Mouse (Mus musculus) lung, postnatal 36 days (tissue): ENCODE measurements around the gene Usp17la.
"Not testable (repeated sequence)": the region's sequence is repeated elsewhere in the genome, so short reads cannot be mapped to it uniquely, and the experiment has no call there.

ENCODE experiments used
- DNase-seq: peaks from one replicate; pipeline ENCODE4 v3.0.0; 2022; ENCODE audit warnings: mixed read lengths

Usp17la gene

GRCm38 (mm10) chr7:104856709-104857108, at the start of gene Usp17la:
TSS of gene Usp17la (plus strand) at chr7:104857009.
- not testable (repeated sequence) for DNase-seq

GRCm38 (mm10) chr7:104810335-104810734, 46.5 kb upstream of the Usp17la start:
- DNase-seq = not testable (repeated sequence)

- DNase-seq = no peak
These were observed 14.3 kb upstream of the Usp17la start, which contains the start of gene Usp17lb for GRCm38 (mm10) chr7:104842503-104842902. TSS of gene Usp17lb (minus strand) at chr7:104842603.

- DNase-seq = no peak
These were observed 13.0 kb upstream of the Usp17la start for GRCm38 (mm10) chr7:104843731-104844287.

GRCm38 (mm10) chr7:104851546-104851945, 5.3 kb upstream of the Usp17la start:
- not testable (repeated sequence) for DNase-seq

- no peak for DNase-seq
These were observed 1.5 kb upstream of the Usp17la start for GRCm38 (mm10) chr7:104855248-104855750.

- DNase-seq = no peak
These were observed 874 bp downstream of the Usp17la start for GRCm38 (mm10) chr7:104857683-104858082.

- no peak for DNase-seq
These were observed 4.6 kb downstream of the Usp17la start for GRCm38 (mm10) chr7:104861381-104861780.

GRCm38 (mm10) chr7:104877731-104878130, 20.9 kb downstream of the Usp17la start, which contains the start of gene Olfr665:
TSS of gene Olfr665 (plus strand) at chr7:104878031.
- DNase-seq = no peak

- no peak for DNase-seq
These were observed 39.0 kb downstream of the Usp17la start, which contains the start of gene Olfr666 for GRCm38 (mm10) chr7:104895852-104896251. TSS of gene Olfr666 (minus strand) at chr7:104895952.
